ENCODE assay signal across 27 mouse cellular contexts in the genomic region with DNA sequence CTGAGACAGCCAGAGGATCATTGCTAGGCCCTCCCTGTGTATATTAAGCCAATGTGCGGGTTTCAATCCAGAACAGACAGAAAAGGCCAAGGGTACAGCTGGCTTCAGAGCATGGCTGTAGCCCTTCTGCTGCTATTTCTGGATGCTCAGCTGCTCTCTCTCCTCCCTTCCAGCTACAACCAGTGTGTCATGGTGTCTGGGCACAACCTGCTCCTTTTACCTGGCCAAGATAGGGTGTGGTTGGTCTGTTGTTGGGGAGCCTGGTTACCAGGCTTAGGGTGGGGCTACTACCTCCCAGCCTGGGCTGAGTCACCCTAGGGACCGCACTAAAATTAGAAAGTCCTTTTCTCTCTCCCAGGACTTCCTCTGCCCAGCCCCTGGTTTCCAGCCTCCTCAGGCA. TPM values are rescaled to one million over a fixed set of nuclear protein-coding genes. Genes with fewer than 3 reads are reported as not detected.
DNase-seq lines count a peak whose midpoint lies in the region; ATAC-seq and TF ChIP-seq lines count a peak whose summit lies in the region.
"Had no signal": no experiment of that assay in that cellular context is flagged by ENCODE, and none has a peak within 500 bp of the region (broad histone marks: within the 10 kb centered on the region; RNA-seq: fewer than 3 reads in every experiment).

No protein-coding gene starts in this region.

- TF ChIP-seq EP300 in lung, postnatal 0 days (IDR thresholded peaks at IDR 0.05): no peak

- H3K4me3 ChIP-seq in lung, postnatal 0 days (ENCODE audit: low read depth, low read length): no peak overlapping the region
- no peak overlapping the region for H3K4me3 ChIP-seq in hindbrain, embryonic 14.5 days (replicated peaks; ENCODE audit: low read length)
- H3K4me3 ChIP-seq: embryonic facial prominence, embryonic 10.5 days; embryonic facial prominence, embryonic 15.5 days; forebrain, embryonic 12.5 days; hindbrain, embryonic 10.5 days; liver, embryonic 12.5 days; midbrain, embryonic 12.5 days; neural tube, embryonic 13.5 days had no signal

- peaks cover 60% of the 10 kb centered on the region for H3K36me3 ChIP-seq in lung, postnatal 0 days (ENCODE audit: insufficient read depth, low read length)
- H3K36me3 ChIP-seq in hindbrain, embryonic 14.5 days (replicated peaks; ENCODE audit: control insufficient read depth, insufficient read depth): peaks cover 100% of the 10 kb centered on the region

- H3K4me1 ChIP-seq in lung, postnatal 0 days (ENCODE audit: insufficient read depth, low read depth, low read length): no peaks in the 10 kb centered on the region; the same call in 1 of the 2 replicates
- H3K4me1 ChIP-seq in hindbrain, embryonic 14.5 days (replicated peaks; ENCODE audit: control insufficient read depth, insufficient read depth, low read length): no peaks in the 10 kb centered on the region
- H3K4me1 ChIP-seq: embryonic facial prominence, embryonic 10.5 days; embryonic facial prominence, embryonic 15.5 days; forebrain, embryonic 12.5 days; hindbrain, embryonic 10.5 days; liver, embryonic 12.5 days; midbrain, embryonic 12.5 days; neural tube, embryonic 13.5 days had no signal

- peak; percentile 77 for DNase-seq in gastrocnemius, adult 18-20 months (ENCODE audit: low spot score)
- DNase-seq in gastrocnemius, postnatal 10 days: no peak
- DNase-seq in lung, postnatal 0 days (ENCODE audit: low spot score): no peak
- DNase-seq in lung, postnatal 14 days: no peak
- DNase-seq in gastrocnemius, postnatal 25 days: peak; percentile 71
- no peak for DNase-seq in hindbrain, embryonic 14.5 days (ENCODE audit: low spot score)
- DNase-seq in cerebellum, postnatal 25 days: no peak
- DNase-seq: adrenal gland, postnatal 14 days; cerebellum, adult 11-12 months; cerebellum, adult 9-11 months; forebrain, postnatal 0 days; kidney, adult 9 months; kidney, postnatal 10 days; layer of hippocampus, postnatal 36 days; left cerebral cortex, postnatal 4 days; liver, postnatal 0 days; lung, postnatal 10 days; right cerebral cortex, postnatal 4 days had no signal

- H3K9ac ChIP-seq in lung, postnatal 0 days (replicated peaks; ENCODE audit: low read depth): no peak overlapping the region
- no peak overlapping the region for H3K9ac ChIP-seq in hindbrain, embryonic 14.5 days
- H3K9ac ChIP-seq: embryonic facial prominence, embryonic 15.5 days; forebrain, embryonic 12.5 days; forebrain, postnatal 0 days; liver, embryonic 12.5 days; liver, postnatal 0 days; midbrain, embryonic 12.5 days; neural tube, embryonic 13.5 days had no signal

- H3K27me3 ChIP-seq in lung, postnatal 0 days (replicated peaks; ENCODE audit: insufficient read depth, low read length): no peaks in the 10 kb centered on the region
- no peaks in the 10 kb centered on the region for H3K27me3 ChIP-seq in hindbrain, embryonic 14.5 days (ENCODE audit: control insufficient read depth, insufficient read depth, low read length)
- H3K27me3 ChIP-seq: embryonic facial prominence, embryonic 15.5 days; forebrain, embryonic 12.5 days; liver, embryonic 12.5 days; midbrain, embryonic 12.5 days; neural tube, embryonic 13.5 days had no signal

- no peaks in the 10 kb centered on the region for H3K9me3 ChIP-seq in lung, postnatal 0 days (ENCODE audit: low read length)
- H3K9me3 ChIP-seq in hindbrain, embryonic 14.5 days (ENCODE audit: control insufficient read depth, low read length): no peaks in the 10 kb centered on the region
- H3K9me3 ChIP-seq: embryonic facial prominence, embryonic 10.5 days; embryonic facial prominence, embryonic 15.5 days; forebrain, embryonic 12.5 days; hindbrain, embryonic 10.5 days; liver, embryonic 12.5 days; midbrain, embryonic 12.5 days; neural tube, embryonic 13.5 days had no signal

- TF ChIP-seq CTCF in lung, postnatal 0 days (IDR thresholded peaks at IDR 0.05): no peak

- ATAC-seq in lung, postnatal 0 days: 0 out of 2 replicates have a peak, but pooled peaks have one; percentile 15
- no peak for ATAC-seq in hindbrain, embryonic 14.5 days (ENCODE audit: low FRiP score)
- ATAC-seq: forebrain, postnatal 0 days; intestine, postnatal 0 days; liver, embryonic 12.5 days; liver, postnatal 0 days had no signal

- WGBS in lung, postnatal 0 days: 92% methylated on average over 2 of the region's 2 CpGs
- WGBS in hindbrain, embryonic 14.5 days: 94% methylated on average over 2 of the region's 2 CpGs

- H3K27ac ChIP-seq in lung, postnatal 0 days (ENCODE audit: low read length): no peak overlapping the region
- no peak overlapping the region for H3K27ac ChIP-seq in hindbrain, embryonic 14.5 days
- H3K27ac ChIP-seq: embryonic facial prominence, embryonic 10.5 days; embryonic facial prominence, embryonic 15.5 days; forebrain, embryonic 12.5 days; hindbrain, embryonic 10.5 days; liver, embryonic 12.5 days; midbrain, embryonic 12.5 days; neural tube, embryonic 13.5 days had no signal

- H3K4me2 ChIP-seq in lung, postnatal 0 days (replicated peaks; ENCODE audit: low read depth, low read length): no peak overlapping the region
- H3K4me2 ChIP-seq in hindbrain, embryonic 14.5 days (replicated peaks): no peak overlapping the region
- H3K4me2 ChIP-seq: embryonic facial prominence, embryonic 15.5 days; forebrain, embryonic 12.5 days; heart, embryonic 11.5 days; liver, embryonic 12.5 days; midbrain, embryonic 12.5 days; neural tube, embryonic 13.5 days had no signal

RNA-seq across cellular contexts. Expression of a gene that starts 9.9 kb away (rescaled TPM):
- 10 to 100 TPM; 23.2 to 27.0 TPM for total RNA-seq in gastrocnemius, adult 18-20 months (2021)
- 10 to 100 TPM; 32.5 to 41.5 TPM for total RNA-seq in gastrocnemius, postnatal 10 days (2021)
- polyA plus RNA-seq in lung, postnatal 0 days (2015; fragmentation: Nextera tagmentation; extraction: Ambion mirVana): 59.3 and 69.4 TPM in 2 replicates
- total RNA-seq in gastrocnemius, postnatal 25 days (2021): 10 to 100 TPM; 22.7 to 39.4 TPM
- 45.5 and 55.0 TPM in 2 replicates for polyA plus RNA-seq in hindbrain, embryonic 14.5 days (2014; fragmentation: Nextera tagmentation; extraction: Ambion mirVana)

RNA-seq across cellular contexts. Expression of a gene that starts 10.0 kb away (rescaled TPM):
- total RNA-seq in gastrocnemius, adult 18-20 months (2021): 10 to 100 TPM in 1 of 2 experiments, 1 to 10 TPM in 1; 8.9 to 10.7 TPM
- 10 to 100 TPM in 1 of 2 experiments, 1 to 10 TPM in 1; 9.9 to 10.0 TPM for total RNA-seq in gastrocnemius, postnatal 10 days (2021)
- 16.3 and 16.5 TPM in 2 replicates for polyA plus RNA-seq in lung, postnatal 0 days (2015; fragmentation: Nextera tagmentation; extraction: Ambion mirVana)
- 1 to 10 TPM; 8.6 to 8.7 TPM for total RNA-seq in gastrocnemius, postnatal 25 days (2021)
- 36.3 and 37.4 TPM in 2 replicates for polyA plus RNA-seq in hindbrain, embryonic 14.5 days (2014; fragmentation: Nextera tagmentation; extraction: Ambion mirVana)

RNA-seq across cellular contexts. Expression of a gene that starts 32.3 kb away (rescaled TPM):
- total RNA-seq in gastrocnemius, adult 18-20 months (2021): 1 to 10 TPM; 8.1 to 9.0 TPM
- 1 to 10 TPM; 5.9 to 8.4 TPM for total RNA-seq in gastrocnemius, postnatal 10 days (2021)
- 18.5 and 18.6 TPM in 2 replicates for polyA plus RNA-seq in lung, postnatal 0 days (2015; fragmentation: Nextera tagmentation; extraction: Ambion mirVana)
- 1 to 10 TPM; 6.4 to 6.9 TPM for total RNA-seq in gastrocnemius, postnatal 25 days (2021)
- polyA plus RNA-seq in hindbrain, embryonic 14.5 days (2014; fragmentation: Nextera tagmentation; extraction: Ambion mirVana): 17.2 and 17.7 TPM in 2 replicates

RNA-seq across cellular contexts. Expression of a gene that starts 32.4 kb away (rescaled TPM):
- 10 to 100 TPM; 26.4 to 31.0 TPM for total RNA-seq in gastrocnemius, adult 18-20 months (2021)
- total RNA-seq in gastrocnemius, postnatal 10 days (2021): 10 to 100 TPM; 55.2 to 57.3 TPM
- polyA plus RNA-seq in lung, postnatal 0 days (2015; fragmentation: Nextera tagmentation; extraction: Ambion mirVana): 94.1 and 101 TPM in 2 replicates
- total RNA-seq in gastrocnemius, postnatal 25 days (2021): 10 to 100 TPM; 35.6 to 36.4 TPM
- polyA plus RNA-seq in hindbrain, embryonic 14.5 days (2014; fragmentation: Nextera tagmentation; extraction: Ambion mirVana): 152 and 165 TPM in 2 replicates

Comparison
In these comparisons a context has a peak if more than half of its experiments do, and no peak if none do; other contexts are left out.
1. DNase-seq: peak in gastrocnemius, adult 18-20 months (single experiment) and gastrocnemius, postnatal 25 days (single experiment); none in gastrocnemius, postnatal 10 days (single experiment), lung, postnatal 0 days (single experiment), lung, postnatal 14 days (single experiment), hindbrain, embryonic 14.5 days (single experiment) and cerebellum, postnatal 25 days (0 of 2).